Mouse (Mus musculus) liver, adult 2 months (tissue): ENCODE results near the gene Dhx32.
A peak's percentile ranks its signal among the peaks of the same experiment; 100 is the strongest.

ENCODE experiments used
- CTCF ChIP-seq: fragments of 200-500 bp; IDR thresholded peaks from 2 replicates; pipeline ENCODE4 v1.5.1; 2011; ENCODE audit warnings: low read depth, low read length, control low read depth
- POLR2A ChIP-seq: fragments of 200-500 bp; IDR thresholded peaks from 2 replicates; pipeline ENCODE4 v1.6.1; 2011; ENCODE audit warnings: low read length, control low read depth; ENCODE audit not compliant: insufficient read depth; ENCODE audit errors: extremely low read depth

- no peak for TF ChIP-seq POLR2A
- TF ChIP-seq CTCF: peak; percentile 10; the same call in 1 of the 2 replicates
Observed at GRCm38 (mm10) chr7:133707301-133707700, 75.2 kb downstream of the Dhx32 start.
